Mouse (Mus musculus): ENCODE results near the gene Cnpy1.

Gene Cnpy1

DNA sequence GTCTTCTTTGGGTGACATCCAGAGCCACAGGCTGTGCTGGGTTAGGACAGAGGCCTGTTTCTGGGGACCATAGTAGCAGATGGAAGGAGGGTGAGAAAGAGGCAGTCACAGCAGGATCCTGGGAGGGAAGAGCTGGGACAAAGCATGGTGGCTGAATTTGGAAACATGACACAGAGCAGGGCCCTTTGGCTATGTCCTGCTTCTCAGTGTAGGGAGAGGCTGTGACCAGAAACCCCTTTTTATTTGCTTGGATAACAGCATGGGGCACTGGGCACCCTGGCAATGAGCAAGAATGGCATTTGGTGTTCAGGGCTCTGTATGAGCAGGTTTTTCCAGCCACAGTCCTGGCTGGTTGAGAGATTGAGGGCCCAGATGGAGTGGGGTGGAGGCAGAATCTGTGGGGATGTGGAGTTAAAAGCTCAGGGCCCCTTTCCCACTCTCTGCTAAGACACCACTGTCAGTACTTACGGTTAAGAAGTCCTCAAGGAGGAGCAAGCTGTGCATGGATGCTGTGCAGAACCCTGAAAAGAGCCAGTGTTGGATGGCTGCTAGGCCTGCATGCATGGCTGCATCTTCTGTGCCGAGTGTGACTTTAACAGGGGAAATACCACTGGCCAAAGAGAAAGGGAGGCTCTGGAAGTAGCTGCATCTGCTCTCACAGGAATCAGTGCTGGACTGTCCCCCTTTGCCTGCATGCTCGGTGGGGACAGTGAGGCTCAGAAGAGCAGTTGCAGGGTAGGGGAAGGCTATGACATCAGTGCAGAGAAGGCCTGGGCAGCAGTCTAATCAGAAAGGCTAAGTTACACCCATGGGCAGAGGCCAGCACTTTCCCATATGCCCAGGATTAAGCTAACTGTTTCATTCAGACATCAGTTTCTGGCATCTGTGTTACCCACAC is 54.2 kb downstream of the Cnpy1 start:
- no peak for DNase-seq (ENCODE audit: low read depth, low spot score)

DNA sequence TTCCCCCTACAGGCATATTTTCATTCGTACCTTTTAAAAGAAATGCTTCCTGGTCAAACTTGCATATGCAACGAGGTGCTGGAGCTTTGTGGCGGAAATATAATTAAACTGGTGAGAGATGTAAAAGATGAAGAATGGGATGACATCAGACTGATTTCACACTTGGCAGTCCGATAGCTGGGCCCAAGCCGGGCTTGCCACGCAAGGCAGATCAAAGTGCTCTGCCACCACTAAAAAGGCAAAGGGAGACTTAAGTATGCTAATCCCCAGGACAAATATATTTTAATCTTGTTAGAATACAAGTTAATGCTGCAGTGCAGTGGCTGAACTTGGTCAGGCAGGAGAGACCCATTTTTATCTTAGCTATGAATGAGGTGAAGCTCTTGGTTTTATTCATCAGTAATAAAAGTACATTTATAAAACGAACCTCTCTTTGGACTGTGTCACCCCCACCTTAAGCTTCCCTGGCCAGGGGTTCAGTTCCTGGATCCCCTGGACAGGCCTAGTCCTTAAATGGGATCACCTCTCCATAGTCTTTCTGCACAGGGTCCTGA is 66.3 kb downstream of the Cnpy1 start:
- no peak for DNase-seq (ENCODE audit: low read depth, low spot score)

DNA sequence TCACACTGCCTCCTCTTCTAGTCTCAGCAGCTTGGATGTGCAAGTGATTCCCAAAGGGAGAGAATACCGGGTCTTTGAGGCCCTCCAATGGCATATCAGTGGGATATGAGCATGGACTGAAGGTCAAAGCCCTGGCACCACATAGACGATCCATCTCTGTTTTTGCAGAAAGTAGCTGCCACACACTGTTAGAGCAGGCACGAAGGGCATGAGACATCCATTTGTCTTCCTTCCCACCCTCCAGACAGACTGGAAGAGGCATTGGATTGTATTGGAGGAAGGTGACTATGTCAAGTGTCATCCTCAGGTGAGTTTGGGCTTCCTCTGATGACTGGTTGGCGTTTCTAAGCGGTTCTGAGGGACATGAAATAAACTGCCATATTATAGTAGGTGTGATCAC is 67.3 kb downstream of the Cnpy1 start:
- DNase-seq (ENCODE audit: low read depth, low spot score) = no peak

DNA sequence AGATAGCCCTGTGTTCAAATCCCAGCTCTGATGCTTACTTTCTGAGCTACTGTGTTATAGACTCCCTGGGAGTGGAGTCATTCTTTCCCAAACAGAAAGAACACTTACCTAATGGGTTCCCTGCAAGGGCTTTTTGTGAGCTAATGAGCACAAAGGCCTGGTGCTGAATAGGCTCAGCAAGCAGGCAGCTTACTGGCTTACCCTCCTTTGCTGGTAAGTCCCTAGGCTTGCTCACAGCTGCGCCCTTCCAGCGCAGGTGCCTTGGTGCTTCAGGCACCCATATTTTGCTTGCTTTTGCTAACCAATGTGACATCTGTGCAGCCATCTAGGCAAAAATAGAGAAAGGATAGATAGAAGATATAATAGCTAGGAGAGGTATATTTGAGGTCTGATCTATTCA is 69.0 kb downstream of the Cnpy1 start:
- DNase-seq (ENCODE audit: low read depth, low spot score) = no peak

DNA sequence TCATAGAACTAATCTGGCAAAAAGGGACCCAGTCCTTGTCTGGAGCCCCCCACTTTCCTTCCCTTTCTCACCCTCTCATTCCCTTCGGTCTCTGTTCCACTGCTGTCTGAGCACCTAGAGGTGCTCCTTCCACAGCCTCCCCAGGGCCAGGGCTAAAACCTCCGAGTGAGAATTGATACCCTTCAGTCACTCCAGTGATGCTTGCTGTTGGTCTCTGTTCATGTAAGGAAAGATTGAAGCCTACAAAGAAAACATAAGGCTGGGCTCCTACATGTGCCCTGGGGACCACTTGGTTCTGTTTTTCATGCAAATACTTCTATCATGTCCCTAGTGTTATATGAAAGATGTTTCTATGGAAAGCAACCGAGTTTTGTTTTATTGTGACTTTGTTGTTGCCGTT is 69.6 kb downstream of the Cnpy1 start:
- DNase-seq (ENCODE audit: low read depth, low spot score) = no peak

DNA sequence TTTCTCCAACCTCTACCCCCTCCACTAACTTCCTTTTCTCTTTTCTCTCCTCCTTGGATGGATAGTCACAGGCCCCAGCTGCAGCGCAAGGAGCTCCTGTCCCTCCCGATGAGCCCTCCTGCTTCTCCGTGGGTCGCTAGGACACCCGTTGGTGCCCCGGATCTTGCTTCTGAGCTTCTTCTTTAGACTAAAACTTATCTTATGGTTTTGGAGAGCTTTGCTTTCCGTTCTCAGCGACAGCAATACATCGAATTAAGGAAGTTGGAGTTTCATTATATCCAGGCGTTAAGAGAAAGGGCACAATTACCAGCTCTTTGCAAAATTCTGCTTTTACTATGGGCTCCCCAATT is 70.1 kb downstream of the Cnpy1 start:
- no peak for DNase-seq (ENCODE audit: low read depth, low spot score)

DNA sequence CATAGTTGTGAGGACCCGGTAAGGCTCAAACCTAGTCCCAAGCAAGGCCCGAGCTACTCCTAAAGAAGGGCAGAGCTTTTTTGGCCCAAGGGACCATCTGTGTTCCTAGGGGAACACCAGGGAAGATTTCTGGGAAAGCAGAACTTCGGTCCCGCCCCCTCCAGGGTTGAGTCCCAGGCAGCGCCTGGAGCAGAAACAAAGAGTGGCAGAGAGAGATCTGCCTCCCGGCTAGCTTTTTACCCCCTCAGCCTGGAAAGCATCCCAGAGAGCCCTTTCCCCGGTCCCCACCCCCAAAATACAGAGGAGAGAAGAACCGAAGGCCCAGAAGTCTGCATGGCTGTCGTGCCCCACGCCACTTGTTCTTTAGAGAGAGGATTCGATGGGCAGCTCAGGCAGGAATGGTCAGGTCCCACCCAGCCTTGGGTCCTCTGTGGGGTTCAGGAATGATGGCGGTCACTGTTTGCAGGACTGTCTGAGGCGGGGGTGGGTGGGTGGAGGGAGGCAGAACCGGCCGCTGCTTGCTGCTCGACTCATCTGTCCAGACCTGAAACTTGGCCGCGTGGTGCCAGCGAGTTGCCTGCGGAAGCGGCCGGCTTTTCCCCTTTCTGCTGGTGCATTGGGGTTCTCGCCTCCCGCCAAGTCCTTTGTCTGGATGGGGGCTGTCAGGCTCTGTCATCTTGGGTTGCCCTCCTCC is 70.6 kb downstream of the Cnpy1 start:
- DNase-seq (ENCODE audit: low read depth, low spot score) = no peak

DNA sequence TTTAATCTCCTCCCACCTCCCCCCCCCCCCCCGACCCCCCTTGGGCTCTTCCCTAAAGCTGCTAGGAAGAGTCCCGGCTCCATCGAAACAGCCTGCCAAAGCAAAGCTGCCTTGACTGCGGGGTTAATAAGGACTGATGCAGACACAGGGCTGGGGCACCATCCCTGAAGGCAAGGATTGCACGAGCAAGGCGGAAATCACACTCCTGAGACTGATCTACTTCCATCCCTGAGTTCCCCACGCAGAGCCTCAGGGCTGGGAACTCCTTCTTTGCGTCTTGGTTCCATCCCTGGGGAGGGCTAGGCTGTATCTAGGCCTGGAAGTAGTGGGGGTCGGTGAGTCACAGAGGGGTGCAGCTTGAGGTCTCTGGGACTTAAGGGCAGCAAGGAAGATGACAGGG is 71.5 kb downstream of the Cnpy1 start:
- DNase-seq (ENCODE audit: low read depth, low spot score) = no peak

DNA sequence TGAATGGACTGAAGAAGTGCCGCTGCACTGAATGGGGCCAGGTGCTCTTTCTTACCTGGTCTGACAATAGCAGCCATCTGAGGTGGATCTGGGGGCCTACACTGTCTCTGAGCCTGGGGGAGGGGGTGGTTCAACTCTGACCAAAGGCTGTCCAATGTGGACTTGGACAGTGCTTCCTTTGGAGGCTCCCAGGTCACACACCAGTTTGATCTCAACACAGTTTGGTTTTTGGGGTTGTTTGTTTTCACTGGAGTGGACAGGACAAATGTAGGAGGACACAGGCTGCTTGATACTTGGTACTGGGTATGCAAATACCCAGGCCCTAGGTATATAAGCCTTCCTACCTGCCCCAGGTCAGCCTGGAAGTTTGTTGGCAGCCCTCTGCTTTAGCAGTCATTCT is 71.9 kb downstream of the Cnpy1 start:
- DNase-seq (ENCODE audit: low read depth, low spot score) = no peak

DNA sequence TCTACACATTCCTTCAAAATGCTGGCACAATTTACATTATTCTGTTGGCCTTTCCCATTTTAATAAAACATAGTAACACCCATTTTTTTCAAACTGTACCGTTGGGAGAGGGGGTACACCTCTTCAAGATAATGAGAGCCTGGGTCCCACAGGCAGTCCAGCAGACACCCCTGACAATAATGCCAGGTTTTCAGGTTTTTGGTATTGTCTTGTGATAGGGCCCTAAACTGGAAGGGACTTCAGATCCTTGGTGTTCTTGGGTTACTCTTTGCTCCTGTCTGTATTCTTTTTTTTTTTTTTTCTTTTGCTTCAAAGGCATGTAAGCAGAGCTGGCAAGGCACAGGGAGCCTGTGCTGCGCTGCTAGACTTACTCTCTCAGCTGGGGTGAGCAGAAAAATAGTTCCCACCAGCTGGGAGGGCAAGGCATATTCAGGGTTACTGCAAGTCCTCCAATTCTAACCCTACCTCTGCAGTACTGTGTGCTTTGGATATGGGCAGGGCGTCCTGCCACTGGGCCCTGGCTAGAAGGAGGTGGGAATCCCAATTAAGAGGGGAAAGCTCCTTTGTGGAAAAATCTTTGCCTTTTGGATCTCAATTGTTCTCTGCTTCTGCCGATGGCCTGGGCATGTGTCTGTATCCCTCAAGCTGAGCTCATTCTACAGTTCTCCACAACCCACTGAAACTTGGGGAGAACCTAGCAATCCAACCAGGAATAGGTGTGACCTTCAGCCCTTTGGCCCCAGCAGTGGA is 72.5 kb downstream of the Cnpy1 start:
- no peak for DNase-seq (ENCODE audit: low read depth, low spot score)

DNA sequence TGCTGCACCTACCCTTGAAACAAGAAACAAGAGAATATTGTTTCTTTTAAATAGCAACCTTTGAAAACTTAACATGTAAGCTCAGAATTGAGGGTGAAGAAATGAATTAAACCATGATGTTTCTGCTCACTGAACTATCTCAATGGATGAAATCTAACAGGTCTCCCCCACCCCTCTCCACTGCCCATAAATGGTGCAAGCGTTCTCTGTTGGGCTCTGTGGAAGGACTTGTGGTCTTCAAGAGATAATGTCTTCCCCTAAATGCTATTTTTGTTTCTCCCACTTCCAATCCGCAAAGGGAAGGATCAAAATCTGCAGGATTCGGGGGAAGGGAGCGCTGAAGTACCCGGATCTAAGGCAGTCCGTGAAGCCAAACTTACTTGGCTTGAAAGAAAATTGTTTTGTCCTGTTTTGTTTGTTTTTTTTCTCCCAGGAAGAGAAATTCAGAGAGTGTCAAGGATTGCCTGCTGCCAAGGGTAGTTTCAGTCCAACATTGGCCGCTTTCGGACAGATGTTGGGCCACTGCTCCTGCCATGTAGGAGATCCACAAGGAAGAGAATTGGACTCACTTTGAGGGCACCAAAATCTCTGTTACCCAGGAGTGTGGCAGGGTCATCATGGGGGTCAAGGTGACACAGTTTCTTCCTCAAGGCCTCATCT is 73.2 kb downstream of the Cnpy1 start:
- no peak for DNase-seq (ENCODE audit: low read depth, low spot score)

DNA sequence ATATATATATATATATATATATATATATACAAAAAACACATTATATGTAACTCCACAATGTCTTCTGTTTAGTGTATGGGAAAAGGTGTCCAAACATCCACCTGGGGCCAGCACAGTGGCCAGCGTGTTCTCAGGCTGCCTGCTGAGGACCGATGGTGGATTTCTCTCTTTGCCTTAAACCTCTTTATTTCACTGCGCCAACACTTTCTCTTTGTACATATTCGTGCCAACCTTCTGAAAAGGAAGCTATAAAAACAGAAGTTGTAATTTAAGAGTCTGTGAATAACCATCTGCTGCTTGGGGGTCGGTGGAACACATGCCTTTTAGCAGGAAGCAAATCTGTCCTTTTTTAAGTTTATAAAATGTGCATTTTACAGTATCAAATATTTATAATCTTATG is 73.9 kb downstream of the Cnpy1 start:
- no peak for DNase-seq (ENCODE audit: low read depth, low spot score)

DNA sequence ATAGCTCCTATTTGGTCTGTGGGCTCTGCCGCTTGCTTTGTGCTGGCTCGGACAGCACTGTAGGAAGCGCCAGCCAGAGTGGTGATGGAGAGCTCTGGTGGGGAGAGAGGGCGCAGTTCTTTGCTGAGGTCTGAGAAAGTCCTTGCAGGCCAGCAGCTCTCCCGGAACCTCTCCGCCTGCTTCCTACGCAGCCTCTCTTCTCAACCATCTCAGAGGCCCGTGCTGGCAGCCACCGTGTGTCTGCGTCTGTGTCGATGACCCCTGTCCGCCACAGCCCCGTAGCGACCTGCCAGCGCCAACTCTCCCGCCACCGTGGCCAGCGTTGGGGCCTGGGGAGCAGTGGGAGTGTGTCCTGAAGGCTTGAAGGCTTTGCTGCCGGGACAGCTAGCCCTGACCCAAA is 74.7 kb downstream of the Cnpy1 start:
- no peak for DNase-seq (ENCODE audit: low read depth, low spot score)

DNA sequence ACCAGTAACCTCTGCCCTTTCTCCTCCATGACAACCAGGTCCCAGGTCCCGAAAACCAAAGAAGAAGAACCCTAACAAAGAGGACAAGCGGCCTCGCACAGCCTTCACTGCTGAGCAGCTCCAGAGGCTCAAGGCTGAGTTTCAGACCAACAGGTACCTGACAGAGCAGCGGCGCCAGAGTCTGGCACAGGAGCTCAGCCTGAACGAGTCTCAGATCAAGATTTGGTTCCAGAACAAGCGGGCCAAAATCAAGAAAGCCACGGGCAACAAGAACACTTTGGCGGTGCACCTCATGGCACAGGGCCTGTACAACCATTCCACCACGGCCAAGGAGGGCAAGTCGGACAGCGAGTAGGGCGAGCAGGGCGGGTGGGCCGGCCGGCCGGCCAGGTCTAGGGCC is 75.5 kb downstream of the Cnpy1 start:
- DNase-seq (ENCODE audit: low read depth, low spot score) = no peak

DNA sequence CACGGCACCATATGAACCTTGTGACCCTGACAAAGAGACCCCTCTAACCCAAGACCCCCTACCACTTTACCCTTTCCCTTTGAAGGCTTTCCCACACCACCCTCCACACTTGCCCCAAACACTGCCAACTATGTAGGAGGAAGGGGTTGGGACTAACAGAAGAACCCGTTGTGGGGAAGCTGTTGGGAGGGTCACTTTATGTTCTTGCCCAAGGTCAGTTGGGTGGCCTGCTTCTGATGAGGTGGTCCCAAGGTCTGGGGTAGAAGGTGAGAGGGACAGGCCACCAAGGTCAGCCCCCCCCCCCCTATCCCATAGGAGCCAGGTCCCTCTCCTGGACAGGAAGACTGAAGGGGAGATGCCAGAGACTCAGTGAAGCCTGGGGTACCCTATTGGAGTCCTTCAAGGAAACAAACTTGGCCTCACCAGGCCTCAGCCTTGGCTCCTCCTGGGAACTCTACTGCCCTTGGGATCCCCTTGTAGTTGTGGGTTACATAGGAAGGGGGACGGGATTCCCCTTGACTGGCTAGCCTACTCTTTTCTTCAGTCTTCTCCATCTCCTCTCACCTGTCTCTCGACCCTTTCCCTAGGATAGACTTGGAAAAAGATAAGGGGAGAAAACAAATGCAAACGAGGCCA is 76.3 kb downstream of the Cnpy1 start:
- no peak for DNase-seq (ENCODE audit: low read depth, low spot score)

DNA sequence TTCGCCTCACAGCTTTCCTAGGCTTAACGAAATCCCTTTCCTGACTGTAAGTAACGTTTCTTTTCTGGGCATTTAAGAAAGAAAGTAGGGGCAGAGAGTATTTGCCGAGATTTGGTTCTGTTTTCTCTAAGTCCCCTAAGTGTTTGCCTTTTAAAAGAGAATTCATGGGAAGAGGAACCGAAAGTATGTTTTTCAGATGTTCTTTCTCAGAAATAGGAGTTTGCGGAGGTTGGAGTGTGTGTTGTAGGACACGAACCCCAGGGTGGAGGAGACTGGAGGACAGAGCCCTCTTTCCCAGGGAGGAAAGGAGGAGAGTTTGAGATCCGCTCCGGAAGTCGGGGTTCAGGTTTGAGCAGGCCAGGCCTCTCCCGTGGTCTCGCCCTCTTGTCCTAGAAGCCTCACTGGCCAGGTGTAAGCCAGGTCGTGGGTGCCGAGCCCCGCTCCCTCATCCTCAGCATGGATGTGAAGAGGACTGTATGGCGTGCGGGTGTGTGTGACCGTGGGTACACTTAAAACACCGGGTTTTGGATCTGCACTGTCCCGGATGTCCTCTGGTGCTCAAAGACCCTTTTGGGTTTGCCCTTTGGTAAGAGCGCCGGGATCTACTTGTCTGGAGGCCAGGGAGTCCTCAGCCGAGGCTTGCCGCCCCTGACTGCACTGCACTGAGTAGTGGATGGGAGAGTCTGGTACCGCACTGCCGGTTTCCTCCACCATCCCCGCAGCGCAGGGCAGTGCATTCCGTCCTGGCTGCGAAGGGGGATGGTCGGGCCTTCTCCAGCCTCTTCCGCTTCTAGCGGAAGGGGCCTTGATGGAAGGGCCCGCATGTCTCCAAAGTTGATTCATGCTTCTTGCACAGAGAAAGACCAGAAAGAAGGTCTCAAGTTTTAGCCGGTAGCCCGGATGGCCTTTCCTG is 77.1 kb downstream of the Cnpy1 start:
- DNase-seq (ENCODE audit: low read depth, low spot score) = no peak

DNA sequence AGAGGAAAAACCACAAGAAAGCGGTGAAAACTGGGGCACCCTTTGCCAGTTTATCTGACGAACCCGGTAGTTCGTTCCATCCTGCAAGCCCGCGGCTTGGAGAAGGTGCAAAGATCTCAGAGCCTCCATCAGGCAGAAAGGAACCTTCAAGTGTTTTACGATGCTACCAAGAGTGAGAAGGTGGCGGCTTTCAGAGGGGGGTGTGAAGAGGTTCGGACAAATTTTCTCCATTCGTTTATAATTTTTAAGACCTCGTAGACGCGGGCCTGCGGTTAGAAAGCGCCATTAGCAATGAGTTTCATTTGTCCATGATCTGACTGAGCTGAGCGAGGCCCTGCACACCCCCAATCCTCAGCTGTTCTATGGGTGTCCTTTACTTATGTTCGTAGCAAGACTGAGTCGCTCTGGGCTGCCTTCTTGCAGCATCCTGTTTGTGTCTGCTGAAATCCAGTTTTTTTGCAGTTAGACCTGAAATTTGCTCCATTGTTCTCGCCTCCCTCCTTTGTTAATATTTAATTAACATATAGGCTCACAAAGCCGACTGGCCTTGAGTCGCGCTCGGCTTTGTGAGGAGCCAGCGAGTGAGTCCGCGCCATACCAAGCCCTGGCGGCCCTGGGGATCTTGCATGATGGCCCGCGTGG is 77.9 kb downstream of the Cnpy1 start:
- no peak for DNase-seq (ENCODE audit: low read depth, low spot score)

DNA sequence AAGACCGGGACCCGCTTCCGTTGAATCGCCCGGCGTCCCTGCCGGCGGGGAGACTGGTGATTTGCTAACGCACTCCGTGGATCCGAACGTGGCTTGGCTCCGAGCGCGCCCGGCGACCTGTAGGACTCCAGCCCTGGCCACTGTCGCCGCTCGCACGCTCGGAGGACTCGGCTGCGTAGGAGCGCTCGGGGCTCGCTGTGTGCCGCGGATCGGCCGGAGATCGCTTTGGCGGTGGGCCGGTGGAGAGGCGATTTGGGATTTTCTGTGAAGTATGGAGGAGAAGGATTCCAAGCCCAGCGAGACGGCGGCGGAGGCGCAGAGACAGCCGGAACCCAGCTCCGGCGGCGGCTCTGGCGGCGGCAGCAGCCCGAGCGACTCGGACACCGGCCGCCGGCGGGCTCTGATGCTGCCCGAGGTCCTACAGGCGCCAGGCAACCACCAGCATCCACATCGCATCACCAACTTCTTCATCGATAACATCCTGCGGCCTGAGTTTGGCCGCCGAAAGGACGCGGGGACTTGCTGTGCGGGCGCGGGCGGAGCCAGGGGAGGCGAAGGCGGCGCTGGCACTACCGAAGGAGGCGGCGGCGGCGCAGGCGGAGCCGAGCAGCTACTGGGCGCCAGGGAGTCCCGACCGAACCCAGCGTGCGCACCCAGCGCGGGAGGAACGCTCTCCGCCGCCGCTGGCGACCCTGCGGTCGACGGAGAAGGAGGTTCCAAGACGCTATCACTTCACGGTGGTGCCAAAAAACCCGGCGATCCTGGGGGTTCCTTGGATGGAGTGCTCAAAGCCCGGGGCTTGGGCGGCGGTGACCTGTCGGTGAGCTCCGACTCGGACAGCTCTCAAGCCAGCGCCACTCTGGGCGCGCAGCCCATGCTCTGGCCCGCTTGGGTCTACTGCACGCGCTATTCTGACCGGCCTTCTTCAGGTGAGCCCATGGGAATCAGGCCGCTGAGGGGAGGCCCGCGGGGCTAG is 79.1 kb downstream of the Cnpy1 start:
- no peak for DNase-seq (ENCODE audit: low read depth, low spot score)

Measured in WW6 (cell line).